Mouse (Mus musculus): ENCODE measurements around the gene Itpkc.

Itpkc gene

DNA sequence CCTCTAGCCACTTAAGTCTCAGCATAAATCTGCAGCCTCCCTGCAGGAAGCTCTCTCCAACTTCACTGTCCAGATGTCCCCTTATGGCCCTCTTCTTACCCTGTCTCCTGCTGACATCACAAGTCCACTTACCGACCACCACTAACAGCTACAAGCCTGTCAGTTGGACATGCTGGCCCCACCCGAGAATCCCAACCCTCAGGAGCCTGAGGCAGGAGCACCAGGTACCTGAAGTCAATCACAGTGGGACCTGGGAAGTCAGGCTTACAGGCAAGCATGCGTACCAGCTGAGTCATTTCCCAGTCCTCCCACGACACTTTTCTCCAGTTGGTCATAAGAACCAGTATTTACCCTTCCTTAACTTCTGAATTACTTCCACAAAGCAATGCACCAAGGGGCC, 34.7 kb downstream of the Itpkc start:
- no peak for DNase-seq (ENCODE audit: low spot score in 2 of 2)

DNA sequence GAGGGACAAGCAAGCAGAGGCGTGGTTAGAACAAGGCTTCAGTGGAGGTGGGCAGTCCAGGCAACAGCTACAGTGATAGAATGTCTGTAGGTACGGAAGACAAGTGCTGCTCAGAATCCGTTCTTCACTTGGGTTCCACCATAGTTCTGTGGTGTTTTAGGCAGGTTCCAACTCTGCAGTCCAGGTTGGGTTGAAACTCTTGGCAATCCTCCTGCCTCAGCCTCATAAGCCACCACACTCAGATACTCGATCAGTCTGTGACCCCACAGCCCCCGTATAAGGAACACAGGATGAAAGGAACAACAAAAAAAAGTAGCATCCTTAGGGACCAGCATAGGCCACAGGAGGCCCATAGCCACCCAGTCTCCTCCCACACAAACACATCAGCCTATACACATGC, 36.0 kb downstream of the Itpkc start:
- DNase-seq (ENCODE audit: low spot score in 2 of 2), result no peak

DNA sequence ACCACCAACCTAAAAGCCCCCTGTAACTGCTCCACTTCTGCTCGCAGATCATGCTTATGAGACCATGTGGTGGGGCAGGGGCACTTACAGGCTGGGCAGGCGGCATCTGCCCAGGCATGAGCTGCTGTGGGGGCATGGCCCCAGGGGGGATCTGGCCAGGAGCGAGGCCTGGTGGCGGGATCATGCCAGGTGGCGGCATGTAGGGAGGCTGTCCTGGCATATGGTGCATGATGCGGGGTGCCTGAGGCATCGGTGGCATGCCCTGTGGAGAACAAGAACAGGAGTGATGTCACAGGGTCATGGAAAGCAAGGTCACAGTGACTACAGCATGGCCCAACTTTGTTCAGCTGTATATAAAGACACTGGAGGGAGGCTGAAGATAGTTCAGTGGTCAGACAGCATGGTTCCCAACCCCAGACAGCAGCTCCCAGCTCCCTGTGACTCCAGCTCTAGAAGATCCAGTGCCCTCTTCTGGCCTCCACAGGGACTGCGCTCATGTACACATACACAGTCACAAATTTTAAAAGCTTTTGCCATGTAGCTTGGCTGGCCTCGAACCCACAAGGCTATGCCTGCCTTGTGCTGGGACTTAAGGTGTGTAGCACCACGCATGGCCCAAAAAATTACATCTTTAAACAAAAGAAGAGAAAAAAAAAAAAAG, 39.1 kb downstream of the Itpkc start:
- DNase-seq (ENCODE audit: low spot score in 2 of 2), result no peak

DNA sequence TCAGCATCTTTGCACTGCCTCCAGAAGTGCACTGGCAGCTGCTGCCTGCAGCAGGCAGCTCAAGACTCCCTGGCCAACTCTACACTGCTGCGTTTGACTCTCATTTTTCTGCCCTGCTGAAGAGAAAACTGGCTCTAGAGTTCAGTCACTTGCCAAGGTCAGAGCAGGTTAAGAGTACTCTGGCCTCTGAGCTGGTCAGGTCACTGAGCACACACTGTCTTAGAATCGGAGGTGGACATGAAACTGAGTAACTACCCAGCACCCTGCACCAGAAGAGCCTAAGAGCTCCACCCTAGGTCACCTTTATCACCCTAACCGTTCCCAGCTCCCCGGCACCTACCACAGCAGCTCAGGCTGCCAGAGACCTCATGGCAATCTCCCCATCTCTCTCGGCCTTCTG, 42.5 kb downstream of the Itpkc start:
- no peak for DNase-seq (ENCODE audit: low spot score in 2 of 2)

DNA sequence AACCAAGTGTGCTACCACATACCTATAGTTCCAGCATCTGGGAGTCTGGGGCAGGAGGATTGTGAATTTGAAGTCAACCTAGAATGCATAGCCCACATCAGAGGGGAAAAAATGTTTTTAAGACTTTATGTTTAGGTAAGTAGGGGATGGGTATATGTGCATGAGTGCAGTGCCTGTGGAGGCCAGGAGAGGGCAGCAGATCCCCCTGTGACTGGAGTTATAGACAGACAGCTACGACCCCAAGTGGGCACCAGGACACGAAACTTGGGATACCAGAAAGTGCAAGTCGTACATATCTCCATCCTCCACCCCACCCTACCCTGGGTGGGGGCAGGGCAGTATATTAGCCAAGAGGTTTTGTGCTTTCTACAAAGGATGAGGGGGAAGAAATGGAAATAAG, 43.5 kb downstream of the Itpkc start:
- no peak for DNase-seq (ENCODE audit: low spot score in 2 of 2)

DNA sequence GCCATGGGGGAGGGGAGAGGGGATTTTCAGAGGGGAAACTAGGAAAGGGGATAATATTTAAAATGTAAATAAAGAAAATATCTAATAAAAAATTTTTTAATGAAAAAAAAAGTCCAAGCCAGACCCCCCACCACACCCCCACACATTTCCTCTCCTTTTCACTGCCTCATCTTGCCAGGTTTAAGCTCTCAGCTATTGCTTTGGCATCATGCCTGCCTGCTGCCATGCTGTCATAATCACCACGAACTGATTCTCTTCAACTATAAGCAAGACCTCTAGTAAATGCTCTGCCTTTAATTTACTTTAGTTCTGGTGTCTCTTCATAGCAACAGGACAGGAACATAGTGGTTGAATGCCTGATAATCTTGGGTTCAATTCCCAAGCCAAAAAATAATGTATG, 46.0 kb downstream of the Itpkc start:
- no peak for DNase-seq (ENCODE audit: low spot score in 2 of 2)

DNA sequence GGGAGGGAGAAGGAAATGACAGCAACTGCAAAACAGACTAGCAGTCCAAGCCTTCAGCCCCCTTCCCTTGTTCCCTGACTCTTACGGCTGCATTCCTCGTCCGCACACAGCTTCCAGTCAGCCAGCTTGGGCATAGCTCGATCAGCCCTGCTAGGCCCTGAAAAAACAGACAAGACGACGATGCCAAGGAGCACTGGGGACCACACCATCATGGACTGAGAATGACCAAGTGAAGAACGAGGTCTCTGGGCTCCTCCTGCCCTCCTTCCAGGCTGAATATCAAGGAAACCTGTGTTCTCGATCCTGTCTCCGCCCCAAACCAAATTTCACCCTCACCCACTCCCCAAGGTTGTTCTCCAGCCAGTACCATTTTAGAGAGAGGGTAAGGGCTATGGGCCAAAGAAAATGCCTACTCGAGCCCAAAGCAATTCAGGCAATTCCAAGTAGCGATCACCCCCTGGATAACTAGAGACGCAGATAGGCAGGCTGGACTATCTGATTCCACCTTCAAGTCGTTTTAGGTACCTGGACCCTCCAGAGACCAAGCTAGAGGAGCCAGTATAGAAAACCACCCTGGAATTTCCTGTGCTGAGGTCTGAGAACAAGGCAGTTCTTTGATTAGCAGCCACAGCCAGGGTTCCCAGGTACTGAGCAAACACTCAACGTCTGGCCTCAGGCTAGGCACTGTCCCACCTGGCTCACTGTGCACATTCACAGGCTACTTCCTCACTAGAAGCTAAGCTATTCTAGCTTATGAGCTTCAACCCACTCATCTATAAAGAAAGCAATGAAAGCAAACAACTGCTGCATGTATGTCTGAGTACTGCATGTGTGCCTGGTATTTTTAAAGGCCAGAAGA, 47.4 kb downstream of the Itpkc start, which contains the start of the genes Gm21983 and Mia:
Gene Gm21983 (minus strand): TSS at position 250 of the 859 bp plus-strand sequence.
Gene Mia (minus strand): TSS at position 321 of the 859 bp plus-strand sequence.
- no peak for DNase-seq (ENCODE audit: low spot score in 2 of 2)

DNA sequence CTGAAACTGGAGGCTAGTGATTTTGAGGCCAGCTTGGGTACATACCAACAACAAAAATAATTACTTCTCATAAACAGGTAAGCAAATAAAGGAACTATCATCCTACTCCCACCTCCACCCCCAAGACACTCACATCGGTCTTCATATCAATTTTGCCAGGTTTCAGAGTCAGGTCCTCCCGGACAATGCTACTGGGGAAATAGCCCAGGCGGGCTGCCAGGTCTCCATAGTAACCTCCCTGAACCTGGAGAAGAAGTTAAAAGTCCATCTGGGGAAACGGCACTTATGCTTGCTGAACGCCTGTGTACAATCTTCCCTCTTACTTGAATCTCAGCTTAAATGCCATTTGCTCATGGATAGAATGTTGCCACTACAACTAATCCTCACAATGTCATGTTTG, 48.4 kb downstream of the Itpkc start:
- no peak for DNase-seq (ENCODE audit: low spot score in 2 of 2)

DNA sequence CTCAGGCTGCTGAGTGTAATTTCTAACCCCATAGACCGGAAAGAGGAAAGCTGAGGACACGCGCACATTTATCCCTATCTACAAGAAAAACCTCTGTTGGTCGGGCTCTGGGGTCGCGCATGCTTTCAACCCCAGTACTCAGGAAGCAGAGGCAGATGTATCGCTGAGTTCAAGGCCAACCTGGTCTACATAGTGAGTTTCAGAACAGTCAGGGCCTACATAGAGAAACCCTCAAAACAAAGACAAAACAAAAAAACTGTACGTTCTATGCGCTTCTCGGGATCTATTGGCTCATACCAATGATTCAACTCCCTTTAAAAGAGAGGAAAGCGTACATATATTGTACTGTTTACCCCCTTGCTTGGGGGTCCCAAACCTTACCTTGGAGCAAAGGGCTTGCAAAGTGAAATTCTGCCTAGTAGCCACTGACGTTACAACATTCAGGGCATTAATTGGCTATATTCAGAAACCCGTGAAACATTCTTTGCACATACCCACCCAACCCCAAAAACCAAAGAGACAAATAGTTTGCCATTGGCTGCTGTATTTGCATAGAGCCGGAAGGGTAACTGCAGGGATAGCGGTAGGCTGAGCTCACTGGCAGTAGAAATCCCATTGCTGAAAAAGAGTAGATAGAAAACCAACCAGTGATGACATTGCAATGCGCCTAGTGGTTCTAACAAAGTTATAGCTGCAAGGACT, 49.1 kb downstream of the Itpkc start:
- DNase-seq (ENCODE audit: low spot score in 2 of 2), result no peak

DNA sequence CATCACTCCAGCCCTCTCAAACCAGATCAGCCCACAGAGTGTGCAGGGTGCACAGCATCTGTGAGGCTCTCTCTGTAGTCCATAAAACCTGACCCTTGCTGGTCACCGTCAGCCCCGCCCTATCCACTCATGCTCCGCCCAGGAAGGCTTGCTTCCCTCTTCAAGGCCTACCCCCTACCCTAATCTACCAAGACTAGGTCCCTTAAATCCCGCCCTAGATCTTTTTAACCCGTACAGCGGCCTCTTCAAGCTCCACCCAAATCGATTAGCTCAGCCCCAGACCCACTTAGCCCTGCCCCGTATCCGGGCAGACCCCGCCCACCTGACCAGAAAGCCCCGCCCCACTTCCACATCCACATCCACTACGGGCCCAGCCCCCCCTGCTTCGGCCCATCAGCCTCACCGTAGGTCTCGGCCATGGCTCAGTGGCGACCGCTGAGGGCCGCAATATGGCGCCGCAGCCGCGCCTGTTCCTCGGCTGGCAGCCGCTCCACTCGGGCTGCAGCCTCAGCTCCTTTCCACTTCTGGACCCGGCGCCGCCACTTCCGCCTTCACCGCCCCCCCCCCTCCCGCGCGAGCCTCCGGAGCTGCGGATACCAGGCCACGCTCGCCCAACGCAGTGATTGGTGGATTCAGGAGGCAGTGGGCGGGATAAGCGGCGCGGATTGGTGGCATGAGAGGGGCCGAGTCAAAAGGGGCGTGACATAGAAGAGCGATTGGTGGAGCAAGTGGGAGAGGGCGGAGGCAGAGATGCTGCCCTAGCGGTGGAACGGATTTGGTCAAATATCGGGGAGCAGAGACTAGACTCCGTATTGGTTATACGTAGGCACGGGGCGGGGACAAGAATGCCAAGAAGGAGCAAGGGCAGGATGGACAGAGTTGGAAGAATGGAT, 49.9 kb downstream of the Itpkc start, which contains the start of gene Rab4b:
Gene Rab4b (minus strand): TSS at position 573 of the 893 bp plus-strand sequence.
- DNase-seq (ENCODE audit: low spot score in 2 of 2), result peak; percentile 98 to 99

DNA sequence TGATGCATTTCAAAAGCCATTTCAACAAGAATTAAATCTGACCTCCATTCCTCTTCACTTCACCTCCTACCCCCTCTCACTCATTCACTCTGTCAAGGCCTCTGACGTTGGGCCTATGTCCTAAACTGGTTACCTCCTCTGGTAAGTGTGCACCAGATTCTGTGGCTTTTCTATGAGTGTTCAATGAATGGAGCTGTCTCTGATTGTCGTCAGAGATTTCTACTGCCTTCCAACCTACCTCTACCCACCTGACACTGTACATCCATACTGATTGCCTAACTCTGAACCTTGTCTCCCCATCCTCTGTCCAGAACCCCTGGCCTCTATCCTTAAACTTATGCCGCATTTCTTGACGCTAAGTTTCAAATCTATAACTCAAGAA, 50.5 kb downstream of the Itpkc start:
- no peak for DNase-seq (ENCODE audit: low spot score in 2 of 2)

DNA sequence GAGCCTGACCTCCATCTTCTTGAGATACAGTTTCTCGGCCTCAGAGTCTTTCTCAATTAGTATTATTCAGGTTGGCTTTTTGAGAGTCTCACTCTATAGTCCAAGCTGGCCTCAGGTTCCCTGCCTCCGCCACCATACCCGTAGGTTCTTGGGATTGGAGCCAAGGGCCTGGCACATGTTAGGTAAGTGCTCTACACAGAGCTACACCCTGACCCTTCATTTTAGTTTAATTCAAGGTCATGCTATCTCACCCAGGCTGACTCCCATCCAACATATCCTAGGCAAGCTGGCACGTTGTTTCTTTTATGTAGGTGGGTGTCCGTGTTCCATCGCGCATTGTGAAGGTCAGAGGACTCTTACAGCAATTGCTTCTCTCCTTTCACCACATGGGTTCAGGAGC, 53.6 kb downstream of the Itpkc start:
- DNase-seq (ENCODE audit: low spot score in 2 of 2), result no peak

DNA sequence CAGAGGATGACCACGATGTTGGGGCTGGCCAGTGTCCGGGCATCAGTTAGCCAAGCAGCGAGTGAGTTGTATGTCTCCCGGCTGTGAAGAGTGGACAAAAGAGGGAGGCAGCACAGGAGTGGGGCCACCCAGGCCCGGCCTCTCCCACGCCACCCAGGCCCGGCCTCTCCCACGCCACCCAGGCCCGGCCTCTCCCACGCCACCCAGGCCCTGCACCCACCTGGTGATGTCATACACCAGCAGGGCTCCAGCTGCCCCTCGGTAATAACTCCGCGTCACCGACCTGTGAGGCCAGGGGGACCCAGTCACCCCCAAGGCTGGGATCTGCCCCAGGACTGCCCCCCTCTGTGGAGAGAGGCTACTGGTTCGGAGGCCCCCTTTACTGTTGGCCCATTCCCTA, 54.0 kb downstream of the Itpkc start:
- no peak for DNase-seq (ENCODE audit: low spot score in 2 of 2)

DNA sequence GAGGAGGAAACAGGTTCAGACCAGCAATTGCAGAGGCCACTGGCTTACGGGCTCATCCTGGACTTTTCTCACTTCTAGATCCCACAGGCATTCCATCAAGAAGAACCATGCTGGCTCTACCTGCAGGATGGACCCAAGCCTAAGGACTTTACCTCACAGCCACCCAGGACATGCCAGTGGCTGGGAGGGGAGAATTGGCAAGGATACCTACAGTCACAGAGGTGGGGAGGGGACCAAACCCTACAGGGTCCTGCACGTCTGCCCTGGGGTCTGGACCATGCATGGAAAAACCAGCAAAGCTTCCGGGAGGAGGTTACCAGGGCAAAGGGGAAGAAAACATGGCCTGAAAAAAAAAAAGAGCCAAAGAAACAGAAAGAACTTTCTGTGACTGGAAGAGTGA, 57.5 kb downstream of the Itpkc start:
- DNase-seq (ENCODE audit: low spot score in 2 of 2), result no peak

DNA sequence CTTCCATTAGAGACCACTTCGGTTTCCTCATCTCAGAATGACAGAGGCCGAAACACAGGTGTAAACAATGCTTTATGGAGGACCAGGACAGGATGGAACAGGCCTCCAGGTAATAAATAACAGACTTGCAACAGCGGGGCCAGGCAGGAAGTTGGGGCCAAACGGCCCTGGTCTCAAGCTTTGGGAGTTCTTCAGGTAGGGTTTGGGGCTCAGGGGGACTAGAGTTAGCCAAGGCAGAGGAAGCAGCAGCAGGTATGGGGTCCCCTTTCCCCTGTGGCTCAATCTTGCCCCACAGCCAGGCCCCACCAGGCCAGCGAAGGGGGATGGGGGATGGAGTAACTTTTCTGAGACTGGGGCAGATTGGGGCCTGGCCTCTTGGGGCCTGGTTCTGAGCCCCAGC, 60.1 kb downstream of the Itpkc start:
- DNase-seq (ENCODE audit: low spot score in 2 of 2), result no peak

DNA sequence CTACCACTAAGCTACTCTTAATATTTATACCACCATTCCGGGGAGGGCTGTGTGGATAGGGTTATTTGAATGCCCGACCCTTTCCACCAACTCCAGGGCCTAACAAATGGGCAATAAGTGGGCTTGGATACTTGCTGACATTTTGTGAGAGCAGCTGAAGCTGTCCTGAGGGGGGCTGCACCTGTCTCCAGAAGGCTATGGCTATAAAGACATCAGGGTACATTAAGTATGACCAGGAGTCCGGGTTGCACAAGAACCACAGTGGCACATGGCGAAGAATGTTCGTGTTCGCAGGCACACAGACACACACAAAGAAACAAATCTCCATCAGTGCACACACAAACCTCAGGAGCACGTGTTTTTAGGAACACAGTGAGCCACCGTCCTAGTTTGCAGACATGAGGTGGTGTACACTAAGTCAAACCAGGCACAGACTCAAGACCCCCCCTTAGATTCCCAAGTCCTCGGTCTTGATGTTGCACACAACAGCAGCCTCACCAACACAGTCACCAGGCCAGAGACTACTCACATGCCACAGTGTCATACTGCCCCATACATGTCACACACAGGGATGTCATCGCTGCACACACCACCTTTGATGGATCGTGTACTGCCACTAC, 60.9 kb downstream of the Itpkc start:
- no peak for DNase-seq (ENCODE audit: low spot score in 2 of 2)

DNA sequence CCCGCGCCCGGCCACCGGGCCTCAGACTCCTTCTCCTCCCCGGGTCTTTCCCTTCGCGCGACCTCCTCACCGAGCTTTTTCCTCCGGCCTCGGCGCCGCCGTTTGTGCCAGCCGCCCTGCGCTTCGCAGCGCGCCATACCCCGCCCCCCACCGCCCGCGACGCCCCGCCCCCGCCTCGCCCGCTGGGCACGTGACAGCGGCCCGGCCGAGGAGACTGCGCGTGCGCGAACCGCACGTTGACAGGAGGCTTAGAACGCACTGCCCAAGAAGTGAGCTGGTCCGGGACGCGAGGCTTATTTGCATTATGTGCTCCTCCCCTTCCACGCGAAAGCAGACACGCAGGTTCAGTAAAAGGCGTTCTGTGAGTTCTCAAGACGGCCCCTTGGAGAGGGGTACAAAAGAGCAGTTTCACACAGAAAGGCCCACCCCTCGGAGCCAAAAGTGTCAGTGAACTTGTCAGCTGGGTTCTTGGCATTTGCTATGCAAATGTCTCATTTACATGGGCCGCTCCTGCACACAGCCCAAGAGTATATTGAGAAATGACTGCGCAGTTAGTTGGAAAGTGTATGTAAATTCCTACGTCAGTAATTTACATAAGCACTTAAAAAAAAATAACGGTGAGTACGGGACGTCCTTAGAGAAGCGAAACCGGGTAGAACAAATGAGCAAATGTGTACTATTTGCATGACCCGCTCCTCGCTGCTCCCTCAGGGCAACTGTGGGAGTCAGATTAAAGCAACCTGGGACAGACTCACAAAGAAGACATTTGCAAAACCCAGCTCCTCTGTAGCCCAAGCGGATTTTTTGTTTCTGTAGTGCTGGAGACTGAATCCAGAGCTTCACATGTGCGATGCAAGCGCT, 61.6 kb downstream of the Itpkc start, which contains the start of gene Egln2:
Gene Egln2 (minus strand): TSS at position 189 of the 861 bp plus-strand sequence.
- DNase-seq (ENCODE audit: low spot score in 2 of 2), result peak; percentile 90 to 95

DNA sequence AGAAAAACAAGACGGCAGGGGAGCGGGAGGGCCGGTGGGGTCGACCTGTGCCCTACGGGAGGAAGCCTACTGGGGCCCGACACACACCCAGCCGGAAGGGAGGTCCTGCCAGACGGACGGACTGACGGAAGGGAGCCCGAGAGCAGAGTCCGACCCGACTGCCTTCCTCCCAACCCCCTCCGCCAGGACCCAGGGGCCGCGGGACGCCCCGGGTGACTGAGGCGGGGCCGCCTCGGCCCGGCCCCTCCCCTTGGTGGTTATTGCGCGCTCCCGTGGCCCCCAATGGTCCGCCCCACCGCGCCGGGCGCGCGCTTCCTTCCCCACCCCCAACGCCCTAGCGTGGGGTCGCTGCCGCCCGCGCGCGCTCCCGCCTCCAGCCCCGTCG, 62.2 kb downstream of the Itpkc start:
- DNase-seq (ENCODE audit: low spot score in 2 of 2), result peak; percentile 70 to 77

DNA sequence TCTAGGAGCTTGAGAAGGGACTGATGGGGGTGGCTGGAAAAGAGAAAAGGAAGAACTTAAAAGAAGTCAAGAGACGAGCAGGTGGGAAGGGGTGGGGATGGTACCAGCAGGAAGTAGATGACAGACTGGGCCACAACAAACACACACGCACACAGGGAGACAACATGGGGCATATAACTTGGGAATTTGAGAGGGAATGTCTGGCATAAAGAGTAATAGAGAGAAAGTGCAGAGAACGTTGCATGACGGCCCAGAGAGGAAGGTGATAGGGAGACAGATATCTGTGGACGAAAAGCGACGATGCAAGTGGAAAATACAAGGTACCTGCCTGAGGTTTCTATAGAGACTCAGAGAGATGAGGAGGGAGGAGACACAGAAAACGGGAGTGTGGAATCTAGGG, 62.8 kb downstream of the Itpkc start:
- DNase-seq (ENCODE audit: low spot score in 2 of 2), result no peak

Measured in spleen, postnatal 14 days (tissue).